Mouse (Mus musculus) midbrain, embryonic 14.5 days (tissue): ENCODE measurements around the gene Arhgef12. TPM values are rescaled to one million over a fixed set of nuclear protein-coding genes. Genes with fewer than 3 reads are reported as not detected.

Experiments used
- ATAC-seq: fragments of 200-750 bp; cut with Nextera tagmentation; 2 replicates; pipeline ENCODE4 v1.8.0; 2017; ENCODE audit warnings: moderate number of reproducible peaks, moderate library complexity; ENCODE audit not compliant: low FRiP score, low TSS enrichment
- DNase-seq: peaks from one replicate; pipeline ENCODE4 v3.0.0-alpha.2; 2015
- H3K27ac ChIP-seq: fragments of 300-500 bp; sonication (generic); replicated peaks from 2 replicates; pipeline ENCODE4 v1.5.1; 2014; ENCODE audit warnings: mild to moderate bottlenecking, low read depth, low read length, moderate library complexity
- H3K27me3 ChIP-seq: fragments of 300-500 bp; sonication (generic); 2 replicates; pipeline ENCODE4 v1.6.1; 2014; ENCODE audit warnings: low read length, control low read depth, mixed read lengths; ENCODE audit not compliant: control insufficient read depth, insufficient read depth
- H3K36me3 ChIP-seq: fragments of 300-500 bp; sonication (generic); 2 replicates; pipeline ENCODE4 v1.6.1; 2014; ENCODE audit warnings: low read length, control low read depth; ENCODE audit not compliant: control insufficient read depth, insufficient read depth
- H3K4me1 ChIP-seq: fragments of 300-500 bp; sonication (generic); 2 replicates; pipeline ENCODE4 v1.6.1; 2014; ENCODE audit warnings: mild to moderate bottlenecking, antibody characterized with exemption, low read length, control low read depth; ENCODE audit not compliant: control insufficient read depth, insufficient read depth
- H3K4me2 ChIP-seq: fragments of 300-500 bp; sonication (generic); 2 replicates; pipeline ENCODE4 v1.6.1; 2014; ENCODE audit warnings: mild to moderate bottlenecking, low read length, moderate library complexity
- H3K4me3 ChIP-seq: fragments of 300-500 bp; sonication (generic); replicated peaks from 2 replicates; pipeline ENCODE4 v1.5.1; 2014; ENCODE audit warnings: low read depth, low read length
- H3K9ac ChIP-seq: fragments of 300-500 bp; sonication (generic); replicated peaks from 2 replicates; pipeline ENCODE4 v1.6.1; 2014; ENCODE audit warnings: mild to moderate bottlenecking, low read length, moderate library complexity
- H3K9me3 ChIP-seq: fragments of 300-500 bp; sonication (generic); 2 replicates; pipeline ENCODE4 v1.6.1; 2016; ENCODE audit warnings: low read length, control low read depth, mixed read lengths; ENCODE audit not compliant: control insufficient read depth
- WGBS: fragments of 180-500 bp; shearing (Covaris S2); extraction: QIAGEN DNeasy Blood & Tissue Kit; methylation state at CpG from one replicate; pipeline ENCODE4 v1.1.7; 2014; 5-methylcytosine and 5-hydroxymethylcytosine counted together
- polyA plus RNA-seq: library from polyadenylated mRNA; unstranded; fragments of >200 nt; fragmentation: Nextera tagmentation; extraction: Ambion mirVana; gene quantifications from 2 replicates; pipeline ENCODE4 v1.2.1, GENCODE M21; 2014

The Arhgef12 gene
- polyA plus RNA-seq, 1 experiment from 2014 or later: 38.6 TPM

- Histone ChIP-seq H3K4me2 (peak within 1 kb of the TSS; percentile 76), H3K36me3 (peaks cover 4% of the 10 kb centered on the region), H3K9me3 (no peaks in the 10 kb centered on the region), H3K4me1 (peaks cover 10% of the 10 kb centered on the region; the same call in 1 of the 2 replicates), H3K27me3 (no peaks in the 10 kb centered on the region), H3K27ac (peak within 1 kb of the TSS; percentile 47), H3K9ac (peak within 1 kb of the TSS; percentile 73), H3K4me3 (peak within 1 kb of the TSS; percentile 83)
- DNase-seq: peak; percentile 89
- WGBS: 3% methylated on average over 55 of the region's 55 CpGs
- peak; percentile 91 for ATAC-seq
Measured at GRCm38 (mm10) chr9:43116134-43116996, 9.3 kb upstream of the Arhgef12 start, which contains the start of gene Tmem136. TSS of gene Tmem136 (minus strand) at chr9:43116570.

DNA sequence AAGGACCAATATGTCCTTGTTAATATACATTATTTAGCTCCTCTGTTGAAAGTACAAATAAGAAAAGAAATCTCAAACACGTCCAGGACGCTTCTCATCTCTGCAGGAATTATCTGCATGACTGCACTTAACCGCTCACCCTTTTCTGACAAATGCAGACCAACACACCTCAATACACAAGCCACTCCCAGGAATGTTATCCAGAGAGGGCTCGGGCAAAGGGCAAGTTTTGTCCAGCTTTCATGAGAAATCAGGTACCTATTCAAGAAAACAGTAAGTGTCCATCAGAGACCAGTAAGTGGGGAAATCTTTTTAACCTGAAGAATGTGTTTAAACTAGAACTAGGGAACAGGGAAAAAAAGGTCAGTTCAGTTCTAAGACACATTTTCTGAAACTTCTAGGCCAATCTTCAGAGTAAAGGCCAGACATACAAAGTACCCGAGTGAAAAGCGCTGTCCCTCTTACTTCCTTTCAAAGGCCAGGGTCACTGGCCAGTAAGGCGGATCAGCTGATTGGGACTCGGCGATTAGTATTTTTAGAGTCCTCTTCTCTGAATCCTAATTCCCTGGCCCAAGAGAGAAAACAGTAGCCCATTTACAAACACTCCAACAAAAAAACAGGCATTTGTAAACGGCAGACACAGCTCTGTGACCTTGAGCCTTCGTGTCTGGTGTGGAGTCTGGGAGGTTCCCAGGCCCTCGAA is 8.5 kb upstream of the Arhgef12 start:
- DNase-seq (no peak), ATAC-seq (no peak)
- WGBS: 13% methylated on average over 12 of the region's 12 CpGs
- Histone ChIP-seq H3K9ac (peak overlapping the region; percentile 73), H3K4me3 (peak overlapping the region; percentile 83), H3K27me3 (no peaks in the 10 kb centered on the region), H3K4me2 (peak overlapping the region; percentile 76), H3K36me3 (peaks cover 12% of the 10 kb centered on the region), H3K27ac (peak overlapping the region; percentile 47; the same call in 1 of the 2 replicates), H3K4me1 (peaks cover 10% of the 10 kb centered on the region; the same call in 1 of the 2 replicates), H3K9me3 (no peaks in the 10 kb centered on the region)

GRCm38 (mm10) chr9:43114833-43115232 is 7.8 kb upstream of the Arhgef12 start:
- Histone ChIP-seq H3K36me3 (peaks cover 16% of the 10 kb centered on the region), H3K4me1 (peaks cover 10% of the 10 kb centered on the region; the same call in 1 of the 2 replicates), H3K4me2 (peak overlapping the region; percentile 76; the same call in 1 of the 2 replicates), H3K4me3 (no peak overlapping the region), H3K27me3 (no peaks in the 10 kb centered on the region), H3K9me3 (no peaks in the 10 kb centered on the region), H3K27ac (no peak overlapping the region), H3K9ac (no peak overlapping the region)
- WGBS: 95% methylated on average over 4 of the region's 4 CpGs
- no peak for DNase-seq
- ATAC-seq: no peak

DNA sequence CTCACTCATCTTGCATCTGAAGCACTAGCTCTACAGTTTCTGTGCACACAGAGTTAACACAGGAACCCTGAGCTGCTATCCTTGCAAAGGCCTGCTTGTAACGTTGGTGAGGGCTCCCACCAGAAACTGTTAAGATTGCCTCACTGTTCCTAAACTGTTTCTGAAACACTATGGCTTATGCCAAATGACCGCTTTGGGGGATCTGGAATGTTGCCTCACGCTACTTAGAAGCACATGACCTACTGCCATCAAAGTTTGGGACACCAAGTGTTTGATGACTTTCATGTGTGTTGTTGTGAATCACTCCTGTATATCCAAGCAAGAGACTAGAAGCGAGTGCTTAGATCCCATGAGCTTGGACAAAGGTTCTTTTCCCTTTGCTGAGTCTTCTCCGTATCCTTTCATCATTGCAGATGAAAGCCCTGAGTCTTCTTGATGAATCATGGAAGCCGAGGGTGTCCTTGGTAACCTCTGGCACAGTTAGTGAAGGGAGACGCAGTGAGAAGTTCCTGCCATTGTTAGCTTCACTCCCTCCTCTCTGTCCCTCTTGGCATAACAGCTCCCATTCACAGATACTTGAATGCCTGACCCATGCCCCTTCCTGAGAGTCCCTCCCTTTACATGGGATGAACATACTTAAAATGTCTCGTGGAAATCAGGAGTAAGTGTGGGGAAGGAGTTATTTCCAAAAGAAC is 3.4 kb upstream of the Arhgef12 start:
- Histone ChIP-seq H3K9me3 (no peaks in the 10 kb centered on the region), H3K4me2 (no peak overlapping the region), H3K4me1 (peaks cover 7% of the 10 kb centered on the region; the same call in 1 of the 2 replicates), H3K4me3 (no peak overlapping the region), H3K36me3 (peaks cover 16% of the 10 kb centered on the region), H3K27ac (no peak overlapping the region), H3K27me3 (no peaks in the 10 kb centered on the region), H3K9ac (no peak overlapping the region)
- ATAC-seq (no peak), DNase-seq (no peak)
- WGBS: 91% methylated on average over 8 of the region's 8 CpGs

- Histone ChIP-seq H3K4me3 (no peak overlapping the region), H3K27me3 (no peaks in the 10 kb centered on the region), H3K4me1 (peaks cover 8% of the 10 kb centered on the region), H3K9me3 (no peaks in the 10 kb centered on the region), H3K9ac (no peak overlapping the region), H3K36me3 (peaks cover 16% of the 10 kb centered on the region), H3K4me2 (no peak overlapping the region), H3K27ac (no peak overlapping the region)
- 88% methylated on average over 7 of the region's 7 CpGs for WGBS
- ATAC-seq (no peak), DNase-seq (no peak)
Measured at GRCm38 (mm10) chr9:43109125-43109524, 2.1 kb upstream of the Arhgef12 start.

DNA sequence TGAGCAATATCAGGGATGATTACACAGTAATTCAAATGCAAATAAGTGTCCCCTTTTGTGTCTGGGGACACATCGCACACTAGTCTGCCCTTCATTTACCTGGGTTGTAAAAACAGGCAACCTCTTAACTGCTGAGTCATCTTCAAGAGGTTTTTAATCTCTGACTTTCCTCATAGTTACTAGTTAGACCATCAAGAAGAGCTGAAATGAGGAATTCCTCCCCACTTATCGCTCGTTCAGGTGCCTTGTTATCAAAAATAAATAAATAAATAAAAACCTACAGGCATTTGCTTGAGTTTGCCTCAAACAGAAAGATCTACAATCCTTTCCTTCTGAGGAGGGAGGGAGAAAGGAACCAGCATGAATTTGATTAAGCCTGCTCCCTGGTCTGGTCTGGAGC is 1.7 kb upstream of the Arhgef12 start:
- ATAC-seq: no peak

GRCm38 (mm10) chr9:43108081-43108480 is 1.0 kb upstream of the Arhgef12 start:
- peaks cover 16% of the 10 kb centered on the region for H3K36me3 ChIP-seq
- H3K9ac ChIP-seq: no peak overlapping the region
- H3K27me3 ChIP-seq: no peaks in the 10 kb centered on the region
- ATAC-seq (no peak), DNase-seq (no peak)
- H3K4me2 ChIP-seq: no peak overlapping the region
- 91% methylated on average over 1 of the region's 1 CpGs for WGBS
- H3K4me3 ChIP-seq: no peak overlapping the region
- H3K27ac ChIP-seq: no peak overlapping the region
- peaks cover 19% of the 10 kb centered on the region for H3K4me1 ChIP-seq
- H3K9me3 ChIP-seq: no peaks in the 10 kb centered on the region

More for the DNA sequence above, 1.7 kb upstream of the Arhgef12 start:
- no peak overlapping the region for H3K4me3 ChIP-seq
- H3K27ac ChIP-seq: no peak overlapping the region
- no peaks in the 10 kb centered on the region for H3K27me3 ChIP-seq
- H3K4me1 ChIP-seq: peaks cover 12% of the 10 kb centered on the region
- H3K9ac ChIP-seq: no peak overlapping the region
- no peak overlapping the region for H3K4me2 ChIP-seq
- DNase-seq: no peak
- H3K9me3 ChIP-seq: no peaks in the 10 kb centered on the region
- 85% methylated on average over 3 of the region's 3 CpGs for WGBS
- H3K36me3 ChIP-seq: peaks cover 16% of the 10 kb centered on the region

DNA sequence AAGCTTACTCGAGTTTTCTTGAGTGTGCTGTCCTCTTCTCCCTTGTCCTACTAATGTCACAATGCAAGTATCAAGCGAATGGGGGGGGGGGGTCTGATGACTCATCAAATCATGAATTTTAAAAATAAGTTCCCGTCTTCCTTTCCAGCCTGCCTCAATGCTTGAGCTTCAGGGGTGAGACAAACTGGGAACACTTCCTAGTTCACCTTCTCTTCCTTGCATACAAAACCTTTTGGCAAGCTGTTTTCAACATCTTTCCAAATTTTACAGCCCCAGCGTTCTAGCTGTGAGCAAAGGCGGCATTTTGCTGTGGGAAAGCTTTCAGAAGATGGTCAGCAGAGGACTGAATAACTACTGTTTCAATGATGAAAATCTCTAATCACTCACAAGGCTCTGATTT is 516 bp upstream of the Arhgef12 start:
- H3K27ac ChIP-seq: no peak overlapping the region
- WGBS: 61% methylated on average over 5 of the region's 5 CpGs
- H3K9ac ChIP-seq: no peak overlapping the region
- no peak for ATAC-seq
- no peak overlapping the region for H3K4me3 ChIP-seq
- no peaks in the 10 kb centered on the region for H3K9me3 ChIP-seq
- peaks cover 16% of the 10 kb centered on the region for H3K36me3 ChIP-seq
- peaks cover 22% of the 10 kb centered on the region for H3K4me1 ChIP-seq
- DNase-seq: no peak
- no peak overlapping the region for H3K4me2 ChIP-seq
- no peaks in the 10 kb centered on the region for H3K27me3 ChIP-seq
